Mouse (Mus musculus): ENCODE measurements at regions not wholly inside any gene's neighbourhood (a gene's known extent, or its start where the extent isn't known, plus 50 kb on each side); places are given as distances from the start of the nearest gene placed in this dataset.

DNA sequence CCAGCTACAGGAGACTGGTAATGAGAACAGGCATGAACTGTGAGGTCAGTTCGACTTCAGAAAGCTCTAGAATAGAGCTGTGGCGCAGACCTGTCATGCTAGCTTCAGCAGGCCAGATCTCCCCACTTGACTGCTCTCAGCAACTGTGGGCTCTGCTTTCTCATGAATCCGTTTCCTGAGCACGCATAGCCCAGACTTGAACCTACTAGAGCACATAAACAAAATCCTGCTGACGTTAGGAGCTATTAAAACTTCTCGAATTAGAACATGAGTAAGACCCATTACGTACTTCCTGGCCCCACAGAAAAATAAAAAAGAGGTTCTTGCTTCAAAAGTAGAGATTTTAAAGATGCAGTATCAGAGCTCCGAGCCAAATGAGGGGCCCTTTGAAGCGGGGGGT is 165.1 kb upstream of the Serp2 start:
- TF ChIP-seq CTCF (conservative IDR thresholded peaks at IDR 0.05; ENCODE audit: low read length) (no peak), NANOG (IDR thresholded peaks at IDR 0.05; ENCODE audit: borderline replicate concordance, low read length) (no peak), POU5F1 (IDR thresholded peaks at IDR 0.05; ENCODE audit: borderline replicate concordance, low read length) (no peak)

Data from E14TG2a.4 (cell line).